Mouse (Mus musculus): ENCODE data around the gene Olfr1326-ps1. TPM values are rescaled to one million over a fixed set of nuclear protein-coding genes. Genes with fewer than 3 reads are reported as not detected.

Olfr1326-ps1 gene
- not detected for polyA plus RNA-seq (2012; fragmentation: generic; extraction: Trizol)

DNA sequence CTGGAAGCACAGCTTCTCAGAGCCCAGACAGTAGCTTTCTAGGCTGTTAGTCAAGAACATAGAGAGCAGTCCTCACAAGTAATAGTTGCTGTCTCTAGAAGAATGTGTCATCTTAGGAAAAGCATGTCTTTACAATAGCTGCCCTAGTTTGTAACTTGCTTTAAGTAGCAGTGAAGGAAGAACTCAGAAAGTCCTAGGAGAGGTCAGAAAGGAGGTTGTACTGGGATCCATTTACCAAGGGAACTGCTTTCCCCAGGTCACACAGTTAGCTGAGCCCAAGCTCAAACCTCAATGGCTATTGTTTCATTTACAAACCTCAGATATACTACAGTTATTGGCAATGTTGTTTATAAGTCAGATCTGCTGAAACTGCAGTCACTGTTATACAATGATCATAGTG lies at the start of gene Olfr1326-ps1:
Gene Olfr1326-ps1 (minus strand): TSS at position 101 of the 400 bp plus-strand sequence.

DNA sequence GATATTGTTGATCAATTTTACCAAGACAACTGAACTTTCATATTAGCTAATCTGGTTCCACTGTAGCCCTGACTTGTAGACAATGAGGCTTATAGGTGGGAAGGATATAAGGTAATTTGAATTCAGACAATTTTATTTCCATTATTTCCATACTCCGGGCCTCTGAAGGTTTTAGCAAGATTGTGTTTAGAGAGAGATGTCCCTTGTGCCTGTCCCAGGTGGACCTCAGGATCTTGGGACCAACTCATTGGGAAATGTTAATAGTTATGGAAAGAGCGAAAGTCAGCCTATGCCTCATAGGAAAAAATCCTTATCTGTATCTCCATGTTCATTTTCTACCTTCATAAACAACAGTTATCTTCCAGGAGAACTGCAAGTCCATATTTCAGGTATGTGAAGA lies 17.7 kb upstream of the Olfr1326-ps1 start, which contains the start of gene Olfr1325:
Gene Olfr1325 (plus strand): TSS at position 301 of the 400 bp plus-strand sequence.

Other genes with a start within 250 kb of the Olfr1326-ps1 start
- 10 to 100 TPM in 1 of 2 experiments, 1 to 10 TPM in 1; 2.9 to 29.9 TPM for gene Plxna3, start 245.8 kb downstream of the Olfr1326-ps1 start, polyA plus RNA-seq (2012; fragmentation: generic; extraction: Trizol)
- 100 to 1,000 TPM in 1 of 2 experiments, 10 to 100 TPM in 1; 80.4 to 114 TPM for gene Lage3, start 221.3 kb downstream of the Olfr1326-ps1 start, polyA plus RNA-seq (2012; fragmentation: generic; extraction: Trizol)
- gene Ubl4a, start 201.7 kb downstream of the Olfr1326-ps1 start, polyA plus RNA-seq (2012; fragmentation: generic; extraction: Trizol): 100 to 1,000 TPM in 1 of 2 experiments, 10 to 100 TPM in 1; 43.7 to 146 TPM
- gene Slc10a3, start 201.5 kb downstream of the Olfr1326-ps1 start, polyA plus RNA-seq (2012; fragmentation: generic; extraction: Trizol): 10 to 100 TPM; 16.1 to 17.9 TPM
- gene Fam3a, start 181.6 kb downstream of the Olfr1326-ps1 start, polyA plus RNA-seq (2012; fragmentation: generic; extraction: Trizol): 10 to 100 TPM; 12.8 to 47.3 TPM
- 10 to 100 TPM in 1 of 2 experiments, 1 to 10 TPM in 1; 7.0 to 15.8 TPM for gene Ikbkg, start 181.6 kb downstream of the Olfr1326-ps1 start, polyA plus RNA-seq (2012; fragmentation: generic; extraction: Trizol)
- gene G6pdx, start 145.7 kb downstream of the Olfr1326-ps1 start, polyA plus RNA-seq (2012; fragmentation: generic; extraction: Trizol): 100 to 1,000 TPM in 1 of 2 experiments, 10 to 100 TPM in 1; 71.9 to 103 TPM
- gene Gm6880, start 93.5 kb downstream of the Olfr1326-ps1 start, polyA plus RNA-seq (2012; fragmentation: generic; extraction: Trizol): not detected
- gene Olfr1325, start 17.8 kb upstream of the Olfr1326-ps1 start, polyA plus RNA-seq (2012; fragmentation: generic; extraction: Trizol): not detected
- not detected for gene Gm5640, start 70.7 kb upstream of the Olfr1326-ps1 start, polyA plus RNA-seq (2012; fragmentation: generic; extraction: Trizol)
- not detected for gene Gm6890, start 166.0 kb upstream of the Olfr1326-ps1 start, polyA plus RNA-seq (2012; fragmentation: generic; extraction: Trizol)

All from C3H10T1/2 (cell line).